Mouse (Mus musculus) megakaryocyte, embryonic 14.5 days (primary cell): Measurements from ENCODE around the gene Def8.

ENCODE experiments used
- FLI1 ChIP-seq: IDR thresholded peaks from 2 replicates; pipeline ENCODE4 v1.6.1; 2012; ENCODE audit warnings: low read length, inconsistent platforms, mixed read lengths
- GATA1 ChIP-seq: IDR thresholded peaks from 3 replicates; pipeline ENCODE4 v1.6.1; 2012; ENCODE audit warnings: mixed read lengths, low read length, inconsistent platforms, borderline replicate concordance

- no peak for TF ChIP-seq GATA1
- TF ChIP-seq FLI1, result no peak
Observed at GRCm38 (mm10) chr8:123421325-123421724, 2.0 kb upstream of the Def8 start.
